Mouse (Mus musculus) intestine, postnatal 0 days (tissue): Measurements from ENCODE around the gene Srcin1. TPM values are rescaled to one million over a fixed set of nuclear protein-coding genes. Genes with fewer than 3 reads are reported as not detected.
A peak's percentile ranks its signal among the peaks of the same experiment; 100 is the strongest.

ENCODE experiments used
- ATAC-seq: fragments of 200-750 bp; cut with Nextera tagmentation; 2 replicates; pipeline ENCODE4 v1.8.0; 2017; ENCODE audit warnings: mild to moderate bottlenecking, moderate TSS enrichment, moderate library complexity
- H3K27ac ChIP-seq: fragments of 300-500 bp; sonication (generic); 2 replicates; pipeline ENCODE4 v1.5.1; 2014; ENCODE audit warnings: mild to moderate bottlenecking, low read depth, low read length, moderate library complexity
- H3K27me3 ChIP-seq: fragments of 300-500 bp; sonication (generic); replicated peaks from 2 replicates; pipeline ENCODE4 v1.6.1; 2014; ENCODE audit warnings: low read length, mixed read lengths; ENCODE audit not compliant: control insufficient read depth, insufficient read depth
- H3K36me3 ChIP-seq: fragments of 300-500 bp; sonication (generic); 2 replicates; pipeline ENCODE4 v1.6.1; 2014; ENCODE audit warnings: mild to moderate bottlenecking, moderate library complexity; ENCODE audit not compliant: control insufficient read depth, insufficient read depth
- H3K4me1 ChIP-seq: fragments of 300-500 bp; sonication (generic); replicated peaks from 2 replicates; pipeline ENCODE4 v1.6.1; 2014; ENCODE audit warnings: antibody characterized with exemption, low read length, mixed read lengths; ENCODE audit not compliant: control insufficient read depth, insufficient read depth
- H3K4me2 ChIP-seq: fragments of 300-500 bp; sonication (generic); replicated peaks from 2 replicates; pipeline ENCODE4 v1.6.1; 2014; ENCODE audit warnings: low read depth, mild to moderate bottlenecking, moderate library complexity
- H3K4me3 ChIP-seq: fragments of 300-500 bp; sonication (generic); 2 replicates; pipeline ENCODE4 v1.5.1; 2014; ENCODE audit warnings: low read depth, low read length
- H3K9ac ChIP-seq: fragments of 300-500 bp; sonication (generic); 2 replicates; pipeline ENCODE4 v1.6.1; 2014; ENCODE audit warnings: mild to moderate bottlenecking, low read depth, low read length
- H3K9me3 ChIP-seq: fragments of 300-500 bp; sonication (generic); 2 replicates; pipeline ENCODE4 v1.6.1; 2016; ENCODE audit warnings: mixed run types; ENCODE audit not compliant: control insufficient read depth
- CTCF ChIP-seq: sonication (generic); IDR thresholded peaks from 2 replicates; pipeline ENCODE4 v1.5.1; 2016; ENCODE audit warnings: low read depth, mild to moderate bottlenecking, control low read depth, antibody characterized with exemption, moderate library complexity
- WGBS: fragments of 180-500 bp; shearing (Covaris S2); extraction: QIAGEN DNeasy Blood & Tissue Kit; methylation state at CpG from one replicate; pipeline ENCODE4 v1.1.7; 2014; 5-methylcytosine and 5-hydroxymethylcytosine counted together
- polyA plus RNA-seq: library from polyadenylated mRNA; unstranded; fragments of >200 nt; fragmentation: Nextera tagmentation; extraction: Ambion mirVana; gene quantifications from 2 replicates; pipeline ENCODE4 v1.2.1, GENCODE M21; 2015

Srcin1 gene
- polyA plus RNA-seq, 1 experiment from 2014 or later = 0.18 TPM

- Histone ChIP-seq H3K9ac (no peak overlapping the region), H3K36me3 (no peaks in the 10 kb centered on the region), H3K4me1 (no peaks in the 10 kb centered on the region), H3K27ac (no peak overlapping the region), H3K4me2 (no peak overlapping the region), H3K4me3 (no peak overlapping the region), H3K27me3 (no peaks in the 10 kb centered on the region), H3K9me3 (no peaks in the 10 kb centered on the region)
- no peak for ATAC-seq
- 88% methylated on average over 7 of the region's 7 CpGs for WGBS
- TF ChIP-seq CTCF = no peak
Measured at GRCm38 (mm10) chr11:97520541-97520940, 55.4 kb downstream of the Srcin1 start.

GRCm38 (mm10) chr11:97513066-97513465 lies 62.9 kb downstream of the Srcin1 start:
- ATAC-seq = no peak
- Histone ChIP-seq H3K4me1 (no peaks in the 10 kb centered on the region), H3K4me2 (no peak overlapping the region), H3K27me3 (0 out of 2 replicates have a peak, but pooled peaks cover 3% of the 10 kb centered on the region), H3K4me3 (no peak overlapping the region), H3K9ac (no peak overlapping the region), H3K36me3 (no peaks in the 10 kb centered on the region), H3K9me3 (no peaks in the 10 kb centered on the region), H3K27ac (no peak overlapping the region)
- 84% methylated on average over 3 of the region's 3 CpGs for WGBS
- TF ChIP-seq CTCF = no peak

- Histone ChIP-seq H3K4me3 (no peak overlapping the region), H3K27ac (no peak overlapping the region), H3K4me1 (no peaks in the 10 kb centered on the region), H3K36me3 (no peaks in the 10 kb centered on the region), H3K4me2 (no peak overlapping the region), H3K9me3 (no peaks in the 10 kb centered on the region), H3K27me3 (0 out of 2 replicates have a peak, but pooled peaks cover 3% of the 10 kb centered on the region), H3K9ac (no peak overlapping the region)
- 76% methylated on average over 6 of the region's 6 CpGs for WGBS
- TF ChIP-seq CTCF = no peak
- ATAC-seq = no peak
Measured at GRCm38 (mm10) chr11:97512511-97512910, 63.5 kb downstream of the Srcin1 start.

GRCm38 (mm10) chr11:97511661-97512369 lies 64.2 kb downstream of the Srcin1 start:
- H3K9me3 ChIP-seq = no peaks in the 10 kb centered on the region
- H3K9ac ChIP-seq = no peak overlapping the region
- no peak for ATAC-seq
- H3K4me1 ChIP-seq = no peaks in the 10 kb centered on the region
- no peak overlapping the region for H3K4me3 ChIP-seq
- peak overlapping the region; percentile 32; the same call in 1 of the 2 replicates for H3K4me2 ChIP-seq
- 0 out of 2 replicates have a peak, but pooled peaks cover 3% of the 10 kb centered on the region for H3K27me3 ChIP-seq
- H3K27ac ChIP-seq = no peak overlapping the region; the same call in 1 of the 2 replicates
- TF ChIP-seq CTCF = no peak
- 54% methylated on average over 13 of the region's 13 CpGs for WGBS
- H3K36me3 ChIP-seq = no peaks in the 10 kb centered on the region

GRCm38 (mm10) chr11:97510966-97511660 lies 64.9 kb downstream of the Srcin1 start:
- H3K36me3 ChIP-seq = no peaks in the 10 kb centered on the region
- no peak for ATAC-seq
- H3K9me3 ChIP-seq = no peaks in the 10 kb centered on the region
- no peak overlapping the region for H3K4me3 ChIP-seq
- no peak overlapping the region for H3K9ac ChIP-seq
- peak; percentile 86 for TF ChIP-seq CTCF
- H3K27me3 ChIP-seq = 0 out of 2 replicates have a peak, but pooled peaks cover 3% of the 10 kb centered on the region
- H3K27ac ChIP-seq = no peak overlapping the region
- 32% methylated on average over 10 of the region's 10 CpGs for WGBS
- H3K4me1 ChIP-seq = no peaks in the 10 kb centered on the region
- peak overlapping the region; percentile 32; the same call in 1 of the 2 replicates for H3K4me2 ChIP-seq

- ATAC-seq = no peak
- Histone ChIP-seq H3K4me2 (no peak overlapping the region), H3K27me3 (0 out of 2 replicates have a peak, but pooled peaks cover 3% of the 10 kb centered on the region), H3K9me3 (no peaks in the 10 kb centered on the region), H3K36me3 (no peaks in the 10 kb centered on the region), H3K27ac (no peak overlapping the region), H3K9ac (no peak overlapping the region), H3K4me1 (no peaks in the 10 kb centered on the region), H3K4me3 (no peak overlapping the region)
- TF ChIP-seq CTCF = no peak
- WGBS = 65% methylated on average over 24 of the region's 24 CpGs
Measured at GRCm38 (mm10) chr11:97509715-97510485, 66.1 kb downstream of the Srcin1 start.
